Mouse (Mus musculus) embryonic facial prominence, embryonic 14.5 days (tissue): ENCODE data around the gene Zfp442. TPM values are rescaled to one million over a fixed set of nuclear protein-coding genes. Genes with fewer than 3 reads are reported as not detected.
"Not testable (repeated sequence)": the region's sequence is repeated elsewhere in the genome, so short reads cannot be mapped to it uniquely, and the experiment has no call there.

Source experiments
- ATAC-seq: fragments of 200-750 bp; cut with Nextera tagmentation; 2 replicates; pipeline ENCODE4 v1.8.0; 2017; ENCODE audit warnings: low read depth, moderate number of reproducible peaks, moderate TSS enrichment
- DNase-seq: peaks from one replicate; pipeline ENCODE4 v3.0.0-alpha.2; 2015; ENCODE audit warnings: low spot score
- H3K27ac ChIP-seq: fragments of 300-500 bp; sonication (generic); replicated peaks from 2 replicates; pipeline ENCODE4 v1.5.1; 2014; ENCODE audit warnings: low read depth, mild to moderate bottlenecking, low read length, moderate library complexity
- H3K27me3 ChIP-seq: fragments of 300-500 bp; sonication (generic); replicated peaks from 2 replicates; pipeline ENCODE4 v1.6.1; 2014; ENCODE audit warnings: low read length; ENCODE audit not compliant: control insufficient read depth, insufficient read depth
- H3K36me3 ChIP-seq: fragments of 300-500 bp; sonication (generic); 2 replicates; pipeline ENCODE4 v1.6.1; 2014; ENCODE audit warnings: low read length, mixed read lengths; ENCODE audit not compliant: control insufficient read depth, insufficient read depth
- H3K4me1 ChIP-seq: fragments of 300-500 bp; sonication (generic); 2 replicates; pipeline ENCODE4 v1.6.1; 2014; ENCODE audit warnings: antibody characterized with exemption, low read length; ENCODE audit not compliant: control insufficient read depth, insufficient read depth
- H3K4me2 ChIP-seq: fragments of 300-500 bp; sonication (generic); 2 replicates; pipeline ENCODE4 v1.6.1; 2014; ENCODE audit warnings: low read depth, mild to moderate bottlenecking, low read length, moderate library complexity, mixed read lengths
- H3K4me3 ChIP-seq: fragments of 300-500 bp; sonication (generic); 2 replicates; pipeline ENCODE4 v1.5.1; 2014; ENCODE audit warnings: low read depth, mild to moderate bottlenecking, low read length
- H3K9ac ChIP-seq: fragments of 300-500 bp; sonication (generic); 2 replicates; pipeline ENCODE4 v1.6.1; 2014; ENCODE audit warnings: low read depth, mild to moderate bottlenecking, low read length, moderate library complexity, mixed read lengths
- H3K9me3 ChIP-seq: fragments of 300-500 bp; sonication (generic); 2 replicates; pipeline ENCODE4 v1.6.1; 2016; ENCODE audit warnings: low read length; ENCODE audit not compliant: control insufficient read depth
- WGBS: fragments of 180-500 bp; shearing (Covaris S2); extraction: QIAGEN DNeasy Blood & Tissue Kit; methylation state at CpG from one replicate; pipeline ENCODE4 v1.1.7; 2014; 5-methylcytosine and 5-hydroxymethylcytosine counted together
- polyA plus RNA-seq: library from polyadenylated mRNA; unstranded; fragments of >200 nt; fragmentation: Nextera tagmentation; extraction: Ambion mirVana; gene quantifications from 2 replicates; pipeline ENCODE4 v1.2.1, GENCODE M21; 2014

Zfp442 gene
- polyA plus RNA-seq, 1 experiment from 2014 or later, result 5.9 TPM

GRCm38 (mm10) chr2:150362878-150363229 lies 88.4 kb downstream of the Zfp442 start:
- 13% methylated on average over 4 of the region's 4 CpGs for WGBS
- ATAC-seq, result no peak
- no peaks in the 10 kb centered on the region for H3K27me3 ChIP-seq

DNA sequence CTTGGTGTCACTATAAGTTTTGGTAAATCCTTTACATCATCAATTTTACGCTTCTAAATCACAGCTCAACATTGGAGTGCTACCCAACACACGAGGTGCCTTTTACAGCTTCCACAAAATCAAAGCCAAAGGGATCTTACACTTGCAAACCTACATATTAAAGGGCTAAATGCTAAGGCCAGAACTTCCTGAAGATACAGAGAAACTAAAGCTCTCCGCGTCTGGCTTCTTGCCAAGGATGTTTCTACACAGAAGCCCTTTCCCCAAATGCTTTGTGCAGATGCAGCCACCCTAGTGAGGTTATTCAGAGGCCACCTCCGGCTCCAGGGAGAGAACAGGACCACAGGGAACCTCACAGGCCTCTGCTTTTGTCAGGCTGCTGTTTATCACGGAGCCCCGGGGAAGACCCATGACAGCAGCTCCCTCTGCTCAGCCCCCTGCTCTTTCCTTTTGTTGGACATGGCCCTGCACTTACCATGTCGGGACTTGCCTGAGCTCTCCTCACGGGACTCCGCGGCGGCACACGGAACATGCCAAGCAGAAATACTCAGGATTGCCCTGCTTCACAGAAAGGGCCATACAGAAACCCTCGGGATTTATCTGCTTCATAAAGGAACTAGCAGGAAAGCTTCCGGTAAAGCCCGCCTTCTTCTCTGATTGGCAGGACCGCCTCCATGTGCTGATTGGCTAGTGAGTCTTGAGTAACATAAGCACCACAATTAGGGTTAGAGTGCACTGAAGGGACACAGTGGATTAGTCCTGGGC lies 89.0 kb downstream of the Zfp442 start, which contains the start of gene 3300002I08Rik:
Gene 3300002I08Rik (minus strand): TSS at position 653 of the 765 bp plus-strand sequence.
- H3K9me3 ChIP-seq, H3K27me3 ChIP-seq, H3K36me3 ChIP-seq, H3K4me1 ChIP-seq: not testable (repeated sequence)
- H3K4me3 ChIP-seq, result peak within 1 kb of the TSS; percentile 60
- peak within 1 kb of the TSS; percentile 51 for H3K4me2 ChIP-seq
- WGBS, result 0% methylated on average over 14 of the region's 17 CpGs
- peak within 1 kb of the TSS; percentile 80 for H3K27ac ChIP-seq
- DNase-seq (peak; percentile 96), ATAC-seq (peak; percentile 98)
- H3K9ac ChIP-seq, result peak within 1 kb of the TSS; percentile 77

More at GRCm38 (mm10) chr2:150362878-150363229, 88.4 kb downstream of the Zfp442 start:
- Histone ChIP-seq H3K27ac (peak overlapping the region; percentile 80; the same call in 1 of the 2 replicates), H3K4me1 (no peaks in the 10 kb centered on the region), H3K36me3 (peaks cover 4% of the 10 kb centered on the region; the same call in 1 of the 2 replicates), H3K9me3 (no peaks in the 10 kb centered on the region), H3K4me3 (peak overlapping the region; percentile 60), H3K9ac (peak overlapping the region; percentile 77), H3K4me2 (peak overlapping the region; percentile 51)
- no peak for DNase-seq

Other genes with a start within 250 kb of the Zfp442 start
- gene Zfp937, start 233.4 kb downstream of the Zfp442 start, polyA plus RNA-seq, result 7.3 and 7.7 TPM in 2 replicates
- 2.2 and 3.8 TPM in 2 replicates for gene Gm21994, start 195.9 kb downstream of the Zfp442 start, polyA plus RNA-seq
- not detected in 2 replicates for gene Gm14124, start 194.0 kb downstream of the Zfp442 start, polyA plus RNA-seq
- gene Gm10130, start 127.8 kb downstream of the Zfp442 start, polyA plus RNA-seq, result 2.5 and 3.3 TPM in 2 replicates
- gene 3300002I08Rik, start 88.7 kb downstream of the Zfp442 start, polyA plus RNA-seq, result 6.6 and 7.6 TPM in 2 replicates
- gene Zfp345, start 33.6 kb upstream of the Zfp442 start, polyA plus RNA-seq, result 0.10 TPM in 1 of 2 replicates, not detected in the other
- 1.5 and 2.6 TPM in 2 replicates for gene Cst7, start 118.9 kb upstream of the Zfp442 start, polyA plus RNA-seq
- gene Apmap, start 157.1 kb upstream of the Zfp442 start, polyA plus RNA-seq, result 36.8 and 37.1 TPM in 2 replicates
- 5.3 and 7.8 TPM in 2 replicates for gene Acss1, start 217.0 kb upstream of the Zfp442 start, polyA plus RNA-seq
- gene Vsx1, start 237.9 kb upstream of the Zfp442 start, polyA plus RNA-seq, result not detected in 2 replicates